Mouse (Mus musculus) lung, adult 10 weeks (tissue): ENCODE data around the gene Lpar3. TPM values are rescaled to one million over a fixed set of nuclear protein-coding genes. Genes with fewer than 3 reads are reported as not detected.

Experiments
- polyA plus RNA-seq: library from polyadenylated mRNA; stranded (reverse); fragments of 350-450 nt; fragmentation: Illumina TruSeq; extraction: RNeasy Lipid Tissue Mini Kit (QIAGEN cat#74804); gene quantifications from one replicate; pipeline ENCODE4 v1.2.3, GENCODE M21; 2014; ENCODE audit warnings: low read depth, low replicate concordance; ENCODE audit not compliant: insufficient read depth

Gene Lpar3
- polyA plus RNA-seq = 10.1 TPM

GRCm38 (mm10) chr3:146220776-146221486 is at the start of gene Lpar3:
Lpar3 (plus strand) TSS chr3:146220963.

Other genes with a start within 250 kb of the Lpar3 start
- 4.7 TPM for gene Syde2, start 233.1 kb upstream of the Lpar3 start, polyA plus RNA-seq
- 6.9 TPM for gene Wdr63, start 112.8 kb upstream of the Lpar3 start, polyA plus RNA-seq
- 5.0 TPM for gene Mcoln3, start 103.5 kb upstream of the Lpar3 start, polyA plus RNA-seq
- 1.5 TPM for gene Mcoln2, start 71.1 kb upstream of the Lpar3 start, polyA plus RNA-seq
- gene Ssx2ip, start 183.7 kb downstream of the Lpar3 start, polyA plus RNA-seq = 8.8 TPM
- 7.6 TPM for gene Ctbs, start 228.8 kb downstream of the Lpar3 start, polyA plus RNA-seq